Mouse (Mus musculus): Measurements from ENCODE around the gene Acot8. TPM values are rescaled to one million over a fixed set of nuclear protein-coding genes. Genes with fewer than 3 reads are reported as not detected.

Acot8 gene
- total and polyA plus RNA-seq, 3 experiments: 30.9 to 40.3 TPM; not detected in 1

DNA sequence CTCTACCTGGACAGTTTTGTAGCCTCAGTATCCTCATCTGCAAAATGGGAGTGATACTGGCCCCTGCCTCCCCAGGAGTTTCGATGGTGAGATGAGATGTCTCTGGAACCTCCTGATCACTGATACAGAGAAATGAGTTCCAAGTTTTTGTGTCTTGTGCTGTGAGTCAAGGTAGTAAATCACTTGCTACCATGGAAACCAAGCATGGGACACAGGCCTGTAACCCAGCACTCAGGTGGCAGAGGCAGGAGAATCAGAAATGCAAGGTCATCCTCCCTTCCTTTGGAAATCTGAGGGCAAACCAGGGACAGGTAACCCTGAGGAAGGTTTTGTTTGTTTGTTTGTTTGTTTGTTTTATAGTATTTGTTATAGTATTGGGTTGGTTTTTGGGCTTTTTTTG is 24.4 kb upstream of the Acot8 start:
- no peaks in the 10 kb centered on the region for H3K27me3 ChIP-seq (ENCODE audit: control insufficient read depth in 1 of 2, insufficient read depth in 2 of 2, low read length in 2 of 2)
- TF ChIP-seq JUND (IDR thresholded peaks at IDR 0.05; ENCODE audit: low read depth, low read length): no peak
- no peak for TF ChIP-seq HCFC1 (IDR thresholded peaks at IDR 0.05; ENCODE audit: low read depth, low read length)
- TF ChIP-seq ETS1 (IDR thresholded peaks at IDR 0.05; ENCODE audit: low read depth, low read length): no peak
- no peak for TF ChIP-seq GABPA (IDR thresholded peaks at IDR 0.05; ENCODE audit: low read depth, low read length)
- no peak for TF ChIP-seq ZMIZ1 (IDR thresholded peaks at IDR 0.05; ENCODE audit: low read depth, low read length)
- TF ChIP-seq MEF2A (IDR thresholded peaks at IDR 0.05; ENCODE audit: extremely low read depth, insufficient replicate concordance, low read depth, low read length, poor library complexity, severe bottlenecking): no peak
- TF ChIP-seq NRF1 (IDR thresholded peaks at IDR 0.05; ENCODE audit: insufficient read depth, low read depth, low read length, poor library complexity, severe bottlenecking): no peak
- TF ChIP-seq POLR2AphosphoS2 (IDR thresholded peaks at IDR 0.05; ENCODE audit: low read length): no peak
- TF ChIP-seq UBTF (IDR thresholded peaks at IDR 0.05; ENCODE audit: borderline replicate concordance, insufficient read depth, low read depth, low read length): no peak
- no peak for TF ChIP-seq POLR2AphosphoS5 (IDR thresholded peaks at IDR 0.05; ENCODE audit: borderline replicate concordance, low read depth, low read length)
- no peak for TF ChIP-seq BHLHE40 (IDR thresholded peaks at IDR 0.05; ENCODE audit: borderline replicate concordance, low read depth, low read length)
- TF ChIP-seq TCF12 (IDR thresholded peaks at IDR 0.05; ENCODE audit: low read depth, low read length): no peak
- TF ChIP-seq SIN3A (IDR thresholded peaks at IDR 0.05; ENCODE audit: low read length): no peak
- H3K27ac ChIP-seq (ENCODE audit: control insufficient read depth, low read depth, low read length): no peak overlapping the region
- H3K4me1 ChIP-seq (ENCODE audit: control insufficient read depth in 1 of 2, insufficient read depth in 2 of 2, low read length in 2 of 2): peaks cover 2 to 17% of the 10 kb centered on the region in 2 experiments; a peak in 3 of 4 replicates
- H3K4me3 ChIP-seq (ENCODE audit: control insufficient read depth in 1 of 2, insufficient read depth in 1 of 2, low read depth in 2 of 2, low read length in 2 of 2): no peak overlapping the region
- no peak overlapping the region for H3K9ac ChIP-seq (ENCODE audit: control insufficient read depth, low read depth, low read length, poor library complexity, severe bottlenecking)
- H3K9me3 ChIP-seq (replicated peaks; ENCODE audit: insufficient read depth, low read length): no peaks in the 10 kb centered on the region
- peaks cover 11% of the 10 kb centered on the region for H3K79me2 ChIP-seq (ENCODE audit: control insufficient read depth, insufficient read depth, low read length, poor library complexity)
- H3K36me3 ChIP-seq (ENCODE audit: control insufficient read depth in 1 of 2, insufficient read depth in 2 of 2, low read length in 2 of 2): peaks cover 0 to 12% of the 10 kb centered on the region in 2 experiments; a peak in 2 of 4 replicates
- no peak for DNase-seq (ENCODE audit: low read depth, low spot score)

DNA sequence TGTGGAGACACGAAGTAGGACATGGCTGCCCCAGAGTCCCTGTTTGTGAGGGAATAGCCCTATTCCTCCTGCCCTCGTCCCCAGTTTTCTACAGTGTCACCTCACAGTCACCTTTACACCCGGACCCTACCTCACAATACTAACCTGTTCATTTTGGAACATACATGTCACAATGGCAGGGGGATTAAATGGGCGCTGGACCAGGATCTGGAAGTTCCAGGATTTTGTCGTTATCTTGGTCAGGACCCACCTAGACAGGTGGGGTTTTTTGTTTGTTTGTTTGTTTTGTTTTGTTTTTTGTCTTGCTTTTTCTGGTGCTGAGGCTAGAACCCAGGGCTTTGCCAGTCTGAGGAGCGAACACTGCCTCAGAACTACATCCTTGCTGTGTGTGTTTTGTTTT is 23.8 kb upstream of the Acot8 start, which contains the start of gene Spata25:
Gene Spata25 (minus strand): TSS at position 101 of the 400 bp plus-strand sequence.
- Histone ChIP-seq H3K9me3 (replicated peaks; ENCODE audit: insufficient read depth, low read length) (no peaks in the 10 kb centered on the region), H3K4me1 (ENCODE audit: control insufficient read depth in 1 of 2, insufficient read depth in 2 of 2, low read length in 2 of 2) (peaks cover 2 to 22% of the 10 kb centered on the region in 2 experiments; a peak in 3 of 4 replicates), H3K9ac (ENCODE audit: control insufficient read depth, low read depth, low read length, poor library complexity, severe bottlenecking) (peak within 1 kb of the TSS; percentile 38), H3K79me2 (ENCODE audit: control insufficient read depth, insufficient read depth, low read length, poor library complexity) (peaks cover 9% of the 10 kb centered on the region), H3K36me3 (ENCODE audit: control insufficient read depth in 1 of 2, insufficient read depth in 2 of 2, low read length in 2 of 2) (peaks cover 0 to 17% of the 10 kb centered on the region in 2 experiments; a peak in 2 of 4 replicates), H3K27ac (ENCODE audit: control insufficient read depth, low read depth, low read length) (peak within 1 kb of the TSS; percentile 72), H3K4me3 (ENCODE audit: control insufficient read depth in 1 of 2, insufficient read depth in 1 of 2, low read depth in 2 of 2, low read length in 2 of 2) (no peak within 1 kb of the TSS), H3K27me3 (ENCODE audit: control insufficient read depth in 1 of 2, insufficient read depth in 2 of 2, low read length in 2 of 2) (no peaks in the 10 kb centered on the region)
- no peak for DNase-seq (ENCODE audit: low read depth, low spot score)
- TF ChIP-seq CHD1 (IDR thresholded peaks at IDR 0.05; ENCODE audit: low read depth, low read length) (no peak), TCF12 (IDR thresholded peaks at IDR 0.05; ENCODE audit: low read depth, low read length) (no peak), POLR2AphosphoS5 (IDR thresholded peaks at IDR 0.05; ENCODE audit: borderline replicate concordance, low read depth, low read length) (no peak), POLR2AphosphoS2 (IDR thresholded peaks at IDR 0.05; ENCODE audit: low read length) (no peak), GATA1 (IDR thresholded peaks at IDR 0.05; ENCODE audit: low read depth, low read length) (no peak), TBP (IDR thresholded peaks at IDR 0.05; ENCODE audit: low read depth, low read length) (no peak)

All from MEL (cell line).